Mouse (Mus musculus) urinary bladder, adult 18-20 months (tissue): Measurements from ENCODE around the gene Tmem33.

ENCODE experiments used
- DNase-seq, 2 experiments: peaks; one replicate each; pipeline ENCODE4 v3.0.0; 2022; ENCODE audit warnings: low spot score in 2 of 2, mixed read lengths in 2 of 2

Tmem33 gene

GRCm38 (mm10) chr5:67321656-67322268, 61.4 kb downstream of the Tmem33 start:
- no peak for DNase-seq

- DNase-seq = no peak
Measured at GRCm38 (mm10) chr5:67324032-67324431, 63.7 kb downstream of the Tmem33 start.

- no peak for DNase-seq
Measured at GRCm38 (mm10) chr5:67340811-67341210, 80.4 kb downstream of the Tmem33 start.
